Mouse (Mus musculus): ENCODE results near the gene Ank2.

DNA sequence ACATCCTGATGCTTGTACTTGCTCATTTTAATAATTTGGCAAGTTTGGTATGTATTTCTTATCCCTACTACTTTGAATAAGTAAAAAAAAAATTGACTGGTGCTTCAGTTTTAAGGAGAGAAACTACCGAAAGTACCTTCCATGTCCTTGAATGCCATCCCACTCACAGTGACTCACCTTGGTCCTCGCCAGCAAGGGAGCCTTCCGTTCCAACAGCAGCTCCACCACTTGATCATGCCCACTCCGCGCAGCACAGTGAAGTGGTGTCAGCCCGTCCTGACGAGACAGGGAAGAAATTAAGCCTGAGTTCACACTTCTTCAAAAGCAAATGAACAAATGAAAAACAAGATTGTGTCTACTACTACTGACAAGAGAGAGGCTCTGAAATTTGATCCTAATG, 460.6 kb downstream of the Ank2 start:
- TF ChIP-seq CTCF (IDR thresholded peaks at IDR 0.05; ENCODE audit: extremely low read depth, insufficient read length, insufficient replicate concordance, low read depth, low read length), result no peak
- no peak for TF ChIP-seq POLR2A (IDR thresholded peaks at IDR 0.05; ENCODE audit: low read depth, low read length)

Data from small intestine, adult 2 months (tissue).